In genomic region chr2:65668437-65669135, GRCm38 (mm10) we compare ENCODE assay signal across 8 mouse cellular contexts. TPM values are rescaled to one million over a fixed set of nuclear protein-coding genes. Genes with fewer than 3 reads are reported as not detected.
DNase-seq lines count a peak whose midpoint lies in the region; ATAC-seq lines count a peak whose summit lies in the region.

No protein-coding gene starts in this region.

- H3K9me3 ChIP-seq in hindbrain, embryonic 16.5 days (ENCODE audit: control insufficient read depth, low read length): no peaks in the 10 kb centered on the region

- no peaks in the 10 kb centered on the region for H3K27me3 ChIP-seq in hindbrain, embryonic 16.5 days (replicated peaks; ENCODE audit: control insufficient read depth, insufficient read depth, low read length)

- WGBS in hindbrain, embryonic 16.5 days: 9% methylated on average over 12 of the region's 12 CpGs

- peak overlapping the region; percentile 56 for H3K4me3 ChIP-seq in hindbrain, embryonic 16.5 days (ENCODE audit: low read length)

- H3K4me1 ChIP-seq in hindbrain, embryonic 16.5 days (ENCODE audit: control insufficient read depth, insufficient read depth, low read depth, low read length): peaks cover 16% of the 10 kb centered on the region

- ATAC-seq in hindbrain, embryonic 16.5 days: peak; percentile 97
- no peak for ATAC-seq in erythroblast, adult 5-6 weeks (replicated peaks; ENCODE audit: low FRiP score, poor library complexity, severe bottlenecking)

- peak overlapping the region; percentile 77 for H3K4me2 ChIP-seq in hindbrain, embryonic 16.5 days (ENCODE audit: low read length)

- peak overlapping the region; percentile 74 for H3K9ac ChIP-seq in hindbrain, embryonic 16.5 days (ENCODE audit: low read depth, low read length)

- H3K36me3 ChIP-seq in hindbrain, embryonic 16.5 days (ENCODE audit: control insufficient read depth, insufficient read depth, low read length): no peaks in the 10 kb centered on the region

- peak overlapping the region; percentile 90 for H3K27ac ChIP-seq in hindbrain, embryonic 16.5 days (ENCODE audit: low read depth, low read length)

- peak; percentile 70 for DNase-seq in WW6 (ENCODE audit: low read depth, low spot score)
- peak; percentile 86 to 90 for DNase-seq in cerebellum, postnatal 14 days
- DNase-seq in frontal cortex, postnatal 36 days (ENCODE audit: low spot score in 2 of 2): peak; percentile 69 to 88
- DNase-seq in layer of hippocampus, postnatal 36 days: peak; percentile 74 to 77
- peak; percentile 71 for DNase-seq in lung, postnatal 25 days (ENCODE audit: low spot score)
- DNase-seq in retina, postnatal 7 days (ENCODE audit: low read depth, low spot score): peak; percentile 65

RNA-seq across cellular contexts. Expression of gene Scn2a, which starts 48.0 kb away (rescaled TPM):
- polyA plus RNA-seq in hindbrain, embryonic 16.5 days (2015; fragmentation: Nextera tagmentation; extraction: Ambion mirVana): 49.5 and 54.7 TPM in 2 replicates
- 100 to 1,000 TPM; 247 to 255 TPM for total RNA-seq in layer of hippocampus, postnatal 36 days (2021)
- total RNA-seq in erythroblast, adult 5-6 weeks (2015; ENCODE audit: low replicate concordance): not detected in 2 replicates
- total RNA-seq in erythroblast, adult 5-6 weeks (2017; ENCODE audit: low replicate concordance): not detected in 2 replicates

Comparison
In these comparisons a context has a peak if more than half of its experiments do, and no peak if none do; other contexts are left out.
1. RNA of gene Scn2a, which starts 48.0 kb away (total RNA-seq): 247 to 255 TPM in layer of hippocampus, postnatal 36 days; not detected in erythroblast, adult 5-6 weeks; every median in the first group is over 100 times any median in the second.
2. Peak in every context shown above with its lines, with median percentiles within 50 percentile points of each other: DNase-seq.